Mouse (Mus musculus) adrenal gland, adult 8-10 months (tissue): ENCODE results near the gene Tex33. TPM values are rescaled to one million over a fixed set of nuclear protein-coding genes. Genes with fewer than 3 reads are reported as not detected.

Experiments
- microRNA-seq, 2 experiments: library from miRNA; unstranded; fragments of <30 nt; microRNA quantifications; one replicate each; pipeline ENCODE4 v1.2.0; 2022
- total RNA-seq, 4 experiments: library from RNA; stranded (reverse); gene quantifications; 2 replicates each; pipeline ENCODE4 v1.2.4; 2022

Gene Tex33
- total RNA-seq, 4 experiments from 2014 or later = 0.31 TPM; not detected in 3

Small RNAs within 50 kb of the gene (microRNA-seq; reads per million reads assigned to microRNA genes)
- gene Mir7676-2 = 0 reads per million in 2 experiments

Other genes with a start within 250 kb of the Tex33 start
- gene Ift27, start 221.8 kb downstream of the Tex33 start, total RNA-seq = 10 to 100 TPM; 14.3 to 31.1 (median 23.4) TPM
- gene Pvalb, start 189.5 kb downstream of the Tex33 start, total RNA-seq = not detected
- 1 to 10 TPM; 2.0 to 5.1 (median 3.3) TPM for gene Ncf4, start 151.1 kb downstream of the Tex33 start, total RNA-seq
- 1 to 10 TPM in 2 of 4 experiments, under 1 TPM in 2; 0.70 to 2.2 (median 1.4) TPM for gene Csf2rb2, start 90.2 kb downstream of the Tex33 start, total RNA-seq
- 1 to 10 TPM; 4.6 to 7.9 (median 6.9) TPM for gene Csf2rb, start 70.2 kb downstream of the Tex33 start, total RNA-seq
- gene Tst, start 10.0 kb upstream of the Tex33 start, total RNA-seq = 100 to 1,000 TPM; 288 to 361 (median 321) TPM
- gene Mpst, start 10.5 kb upstream of the Tex33 start, total RNA-seq = 10 to 100 TPM; 47.5 to 53.8 (median 49.3) TPM
- 100 to 1,000 TPM in 2 of 4 experiments, 10 to 100 TPM in 2; 80.2 to 106 (median 96.4) TPM for gene Kctd17, start 32.7 kb upstream of the Tex33 start, total RNA-seq
- 1 to 10 TPM; 1.1 to 2.8 (median 2.0) TPM for gene Tmprss6, start 72.7 kb upstream of the Tex33 start, total RNA-seq
- gene Il2rb, start 99.4 kb upstream of the Tex33 start, total RNA-seq = 1 to 10 TPM; 1.2 to 2.7 (median 1.9) TPM
- gene C1qtnf6, start 135.5 kb upstream of the Tex33 start, total RNA-seq = 10 to 100 TPM; 19.3 to 41.2 (median 31.8) TPM
- under 1 TPM; 0.31 to 0.91 (median 0.49) TPM for gene Sstr3, start 148.8 kb upstream of the Tex33 start, total RNA-seq
- gene Rac2, start 176.9 kb upstream of the Tex33 start, total RNA-seq = 10 to 100 TPM in 2 of 4 experiments, 1 to 10 TPM in 2; 4.2 to 19.0 (median 7.7) TPM
- gene Cyth4, start 201.1 kb upstream of the Tex33 start, total RNA-seq = 10 to 100 TPM in 2 of 4 experiments, 1 to 10 TPM in 2; 8.1 to 21.3 (median 14.8) TPM